Mouse (Mus musculus): ENCODE results near the gene Jhy. TPM values are rescaled to one million over a fixed set of nuclear protein-coding genes. Genes with fewer than 3 reads are reported as not detected.

Gene Jhy
- total RNA-seq (2014; rRNA removed) (0.90 and 0.99 TPM in 2 replicates), polyA plus RNA-seq (2015; fragmentation: Nextera tagmentation; extraction: Ambion mirVana) (1.1 and 1.8 TPM in 2 replicates)

- DNase-seq (ENCODE audit: low spot score), result peak; percentile 55
- no peak for TF ChIP-seq CTCF (IDR thresholded peaks at IDR 0.05; ENCODE audit: low read depth)
- H3K27me3 ChIP-seq (ENCODE audit: insufficient read depth, low read length), result no peaks in the 10 kb centered on the region; the same call in 1 of the 2 replicates
Observed at GRCm38 (mm10) chr9:40963586-40964417, at the start of gene Jhy. Gene Jhy, minus strand, starts transcription at chr9:40964118.

GRCm38 (mm10) chr9:41012456-41012855 lies 48.5 kb upstream of the Jhy start:
- 43% methylated on average over 5 of the region's 5 CpGs for WGBS
- peaks cover 6% of the 10 kb centered on the region; the same call in 1 of the 2 replicates for H3K4me1 ChIP-seq (ENCODE audit: insufficient read depth, low read length)
- no peak overlapping the region for H3K9ac ChIP-seq (replicated peaks; ENCODE audit: low read length)
- no peaks in the 10 kb centered on the region for H3K9me3 ChIP-seq (ENCODE audit: low read length)
- TF ChIP-seq CTCF (IDR thresholded peaks at IDR 0.05; ENCODE audit: low read depth), result no peak
- no peak for DNase-seq (ENCODE audit: low spot score)
- H3K27me3 ChIP-seq (ENCODE audit: insufficient read depth, low read length), result no peaks in the 10 kb centered on the region
- no peak for ATAC-seq
- H3K27ac ChIP-seq, result peak overlapping the region; percentile 83
- H3K4me3 ChIP-seq (ENCODE audit: low read length), result no peak overlapping the region
- H3K4me2 ChIP-seq (ENCODE audit: low read depth, low read length), result no peak overlapping the region
- H3K36me3 ChIP-seq (ENCODE audit: insufficient read depth, low read length), result peaks cover 4% of the 10 kb centered on the region; the same call in 1 of the 2 replicates

More at GRCm38 (mm10) chr9:40963586-40964417, at the start of gene Jhy:
- Histone ChIP-seq H3K4me3 (ENCODE audit: low read length) (peak within 1 kb of the TSS; percentile 57), H3K4me2 (ENCODE audit: low read depth, low read length) (peak within 1 kb of the TSS; percentile 97), H3K9me3 (ENCODE audit: low read length) (no peaks in the 10 kb centered on the region), H3K36me3 (ENCODE audit: insufficient read depth, low read length) (no peaks in the 10 kb centered on the region), H3K4me1 (ENCODE audit: insufficient read depth, low read length) (0 out of 2 replicates have a peak, but pooled peaks cover 2% of the 10 kb centered on the region), H3K9ac (replicated peaks; ENCODE audit: low read length) (peak within 1 kb of the TSS; percentile 70), H3K27ac (peak within 1 kb of the TSS; percentile 54)
- ATAC-seq, result peak; percentile 62
- WGBS, result 2% methylated on average over 47 of the region's 51 CpGs

- H3K27me3 ChIP-seq (ENCODE audit: insufficient read depth, low read length), result no peaks in the 10 kb centered on the region
- no peak overlapping the region for H3K4me3 ChIP-seq (ENCODE audit: low read length)
- H3K36me3 ChIP-seq (ENCODE audit: insufficient read depth, low read length), result peaks cover 4% of the 10 kb centered on the region; the same call in 1 of the 2 replicates
- no peak overlapping the region for H3K9ac ChIP-seq (replicated peaks; ENCODE audit: low read length)
- no peak for TF ChIP-seq CTCF (IDR thresholded peaks at IDR 0.05; ENCODE audit: low read depth)
- no peaks in the 10 kb centered on the region for H3K9me3 ChIP-seq (ENCODE audit: low read length)
- H3K4me2 ChIP-seq (ENCODE audit: low read depth, low read length), result no peak overlapping the region
- peak overlapping the region; percentile 83 for H3K27ac ChIP-seq
- DNase-seq (ENCODE audit: low spot score) (peak; percentile 76), ATAC-seq (peak; percentile 92)
- H3K4me1 ChIP-seq (ENCODE audit: insufficient read depth, low read length), result peaks cover 6% of the 10 kb centered on the region; the same call in 1 of the 2 replicates
- WGBS, result 19% methylated on average over 13 of the region's 13 CpGs
Observed at GRCm38 (mm10) chr9:41011512-41012436, 47.9 kb upstream of the Jhy start.

- Histone ChIP-seq H3K4me2 (ENCODE audit: low read depth, low read length) (no peak overlapping the region), H3K27me3 (ENCODE audit: insufficient read depth, low read length) (no peaks in the 10 kb centered on the region), H3K4me3 (ENCODE audit: low read length) (no peak overlapping the region), H3K4me1 (ENCODE audit: insufficient read depth, low read length) (peaks cover 6% of the 10 kb centered on the region; the same call in 1 of the 2 replicates), H3K36me3 (ENCODE audit: insufficient read depth, low read length) (no peaks in the 10 kb centered on the region), H3K9me3 (ENCODE audit: low read length) (no peaks in the 10 kb centered on the region), H3K9ac (replicated peaks; ENCODE audit: low read length) (no peak overlapping the region), H3K27ac (no peak overlapping the region)
- 10% methylated on average over 1 of the region's 1 CpGs for WGBS
- no peak for TF ChIP-seq CTCF (IDR thresholded peaks at IDR 0.05; ENCODE audit: low read depth)
- no peak for ATAC-seq
- no peak for DNase-seq (ENCODE audit: low spot score)
Observed at GRCm38 (mm10) chr9:41007785-41008184, 43.9 kb upstream of the Jhy start.

- no peaks in the 10 kb centered on the region for H3K4me1 ChIP-seq (ENCODE audit: insufficient read depth, low read length)
- no peak for TF ChIP-seq CTCF (IDR thresholded peaks at IDR 0.05; ENCODE audit: low read depth)
- no peak within 1 kb of the TSS for H3K4me3 ChIP-seq (ENCODE audit: low read length)
- DNase-seq (ENCODE audit: low spot score) (no peak), ATAC-seq (no peak)
- no peaks in the 10 kb centered on the region for H3K27me3 ChIP-seq (ENCODE audit: insufficient read depth, low read length)
- H3K36me3 ChIP-seq (ENCODE audit: insufficient read depth, low read length), result no peaks in the 10 kb centered on the region
- no peaks in the 10 kb centered on the region for H3K9me3 ChIP-seq (ENCODE audit: low read length)
- 77% methylated on average over 4 of the region's 4 CpGs for WGBS
- H3K4me2 ChIP-seq (ENCODE audit: low read depth, low read length), result no peak within 1 kb of the TSS
- H3K9ac ChIP-seq (replicated peaks; ENCODE audit: low read length), result no peak within 1 kb of the TSS
- no peak within 1 kb of the TSS for H3K27ac ChIP-seq
Observed at GRCm38 (mm10) chr9:41004415-41004814, 40.5 kb upstream of the Jhy start, which contains the start of gene Crtam. Gene Crtam, minus strand, starts transcription at chr9:41004628.

- no peak overlapping the region for H3K27ac ChIP-seq
- H3K36me3 ChIP-seq (ENCODE audit: insufficient read depth, low read length), result no peaks in the 10 kb centered on the region
- no peaks in the 10 kb centered on the region for H3K27me3 ChIP-seq (ENCODE audit: insufficient read depth, low read length)
- H3K4me1 ChIP-seq (ENCODE audit: insufficient read depth, low read length), result no peaks in the 10 kb centered on the region
- no peaks in the 10 kb centered on the region for H3K9me3 ChIP-seq (ENCODE audit: low read length)
- ATAC-seq (no peak), DNase-seq (ENCODE audit: low spot score) (no peak)
- H3K9ac ChIP-seq (replicated peaks; ENCODE audit: low read length), result no peak overlapping the region
- no peak overlapping the region for H3K4me2 ChIP-seq (ENCODE audit: low read depth, low read length)
- TF ChIP-seq CTCF (IDR thresholded peaks at IDR 0.05; ENCODE audit: low read depth), result no peak
- WGBS, result 89% methylated on average over 7 of the region's 7 CpGs
- H3K4me3 ChIP-seq (ENCODE audit: low read length), result no peak overlapping the region
Observed at GRCm38 (mm10) chr9:40997116-40997779, 33.3 kb upstream of the Jhy start.

All from hindbrain, postnatal 0 days (tissue).